Mouse (Mus musculus) 416B (cell line): ENCODE measurements around the gene Hnrnpa3.
"Not testable (repeated sequence)": the region's sequence is repeated elsewhere in the genome, so short reads cannot be mapped to it uniquely, and the experiment has no call there.

Source experiments
- DNase-seq: peaks from one replicate; pipeline ENCODE4 v3.0.0; 2011; ENCODE audit warnings: low read depth

The Hnrnpa3 gene

GRCm38 (mm10) chr2:75637055-75637304, 22.1 kb upstream of the Hnrnpa3 start:
- not testable (repeated sequence) for DNase-seq

GRCm38 (mm10) chr2:75637361-75637760, 21.7 kb upstream of the Hnrnpa3 start:
- no peak for DNase-seq

GRCm38 (mm10) chr2:75637822-75638221, 21.2 kb upstream of the Hnrnpa3 start:
- peak; percentile 48 for DNase-seq

- not testable (repeated sequence) for DNase-seq
These were observed 19.5 kb upstream of the Hnrnpa3 start for GRCm38 (mm10) chr2:75639535-75639934.

- not testable (repeated sequence) for DNase-seq
These were observed 16.7 kb upstream of the Hnrnpa3 start for GRCm38 (mm10) chr2:75642312-75642711.

GRCm38 (mm10) chr2:75642795-75643550, 16.1 kb upstream of the Hnrnpa3 start:
- peak; percentile 84 for DNase-seq

GRCm38 (mm10) chr2:75643950-75644349, 15.1 kb upstream of the Hnrnpa3 start:
- peak; percentile 37 for DNase-seq

GRCm38 (mm10) chr2:75645251-75645650, 13.8 kb upstream of the Hnrnpa3 start:
- DNase-seq, result no peak

- DNase-seq, result no peak
These were observed 8.6 kb upstream of the Hnrnpa3 start for GRCm38 (mm10) chr2:75650437-75650836.

GRCm38 (mm10) chr2:75653150-75653549, 5.9 kb upstream of the Hnrnpa3 start:
- no peak for DNase-seq

- DNase-seq, result no peak
These were observed 4.4 kb upstream of the Hnrnpa3 start for GRCm38 (mm10) chr2:75654679-75655078.

GRCm38 (mm10) chr2:75656924-75657323, 2.1 kb upstream of the Hnrnpa3 start:
- no peak for DNase-seq

GRCm38 (mm10) chr2:75657907-75658691, 962 bp upstream of the Hnrnpa3 start:
- peak; percentile 55 for DNase-seq

- peak; percentile 82 for DNase-seq
These were observed 534 bp downstream of the Hnrnpa3 start for GRCm38 (mm10) chr2:75659629-75659960.

GRCm38 (mm10) chr2:75660255-75660948, 1.3 kb downstream of the Hnrnpa3 start:
- no peak for DNase-seq

GRCm38 (mm10) chr2:75661106-75661505, 2.0 kb downstream of the Hnrnpa3 start:
- DNase-seq, result no peak

- DNase-seq, result peak; percentile 53
These were observed 10.7 kb downstream of the Hnrnpa3 start for GRCm38 (mm10) chr2:75669491-75670445.

GRCm38 (mm10) chr2:75670446-75671336, 11.6 kb downstream of the Hnrnpa3 start:
- DNase-seq, result peak; percentile 57

- no peak for DNase-seq
These were observed 12.2 kb downstream of the Hnrnpa3 start for GRCm38 (mm10) chr2:75671337-75671660.

- no peak for DNase-seq
These were observed 13.5 kb downstream of the Hnrnpa3 start for GRCm38 (mm10) chr2:75672561-75672960.

GRCm38 (mm10) chr2:75676567-75676966, 17.5 kb downstream of the Hnrnpa3 start:
- DNase-seq, result no peak
